Comparison of ENCODE assay signal across 24 mouse cellular contexts in genomic region chr4:152549507-152550202, GRCm38 (mm10).
DNase-seq lines count a peak whose midpoint lies in the region; ATAC-seq lines count a peak whose summit lies in the region.
"Had no signal": no experiment of that assay in that cellular context is flagged by ENCODE, and none has a peak within 500 bp of the region (broad histone marks: within the 10 kb centered on the region; RNA-seq: fewer than 3 reads in every experiment).

No protein-coding gene starts in this region.

- H3K9me3 ChIP-seq in hindbrain, embryonic 13.5 days, result no peaks in the 10 kb centered on the region
- H3K9me3 ChIP-seq in hindbrain, embryonic 11.5 days (ENCODE audit: control insufficient read depth, low read length), result no peaks in the 10 kb centered on the region
- no peaks in the 10 kb centered on the region for H3K9me3 ChIP-seq in midbrain, embryonic 13.5 days
- no peaks in the 10 kb centered on the region for H3K9me3 ChIP-seq in midbrain, embryonic 11.5 days (ENCODE audit: control insufficient read depth, low read length)
- H3K9me3 ChIP-seq: embryonic facial prominence, embryonic 10.5 days; forebrain, embryonic 15.5 days; limb, embryonic 15.5 days had no signal

- no peak overlapping the region for H3K4me2 ChIP-seq in hindbrain, embryonic 13.5 days
- H3K4me2 ChIP-seq in hindbrain, embryonic 11.5 days (replicated peaks; ENCODE audit: low read depth, low read length), result no peak overlapping the region
- no peak overlapping the region for H3K4me2 ChIP-seq in midbrain, embryonic 13.5 days (replicated peaks)
- no peak overlapping the region for H3K4me2 ChIP-seq in midbrain, embryonic 11.5 days
- H3K4me2 ChIP-seq: forebrain, embryonic 15.5 days; heart, embryonic 11.5 days; limb, embryonic 15.5 days; lung, embryonic 14.5 days had no signal

- H3K36me3 ChIP-seq in hindbrain, embryonic 13.5 days, result peaks cover 7% of the 10 kb centered on the region
- H3K36me3 ChIP-seq in hindbrain, embryonic 11.5 days (ENCODE audit: control insufficient read depth, insufficient read depth, low read length), result no peaks in the 10 kb centered on the region
- H3K36me3 ChIP-seq in midbrain, embryonic 13.5 days, result peaks cover 16% of the 10 kb centered on the region
- no peaks in the 10 kb centered on the region for H3K36me3 ChIP-seq in midbrain, embryonic 11.5 days (ENCODE audit: control insufficient read depth, insufficient read depth, low read length)
- H3K36me3 ChIP-seq: forebrain, embryonic 15.5 days; limb, embryonic 15.5 days had no signal

- no peak overlapping the region for H3K9ac ChIP-seq in hindbrain, embryonic 13.5 days
- no peak overlapping the region for H3K9ac ChIP-seq in hindbrain, embryonic 11.5 days (ENCODE audit: low read depth, low read length)
- H3K9ac ChIP-seq in midbrain, embryonic 13.5 days (replicated peaks), result peak overlapping the region; percentile 11; the same call in 1 of the 2 replicates
- no peak overlapping the region for H3K9ac ChIP-seq in midbrain, embryonic 11.5 days (ENCODE audit: low read length)
- H3K9ac ChIP-seq: forebrain, embryonic 15.5 days; limb, embryonic 15.5 days; liver, embryonic 14.5 days; lung, embryonic 14.5 days had no signal

- no peak for ATAC-seq in cerebellum, adult (ENCODE audit: insufficient number of reproducible peaks, low FRiP score, low TSS enrichment)
- no peak for ATAC-seq in hindbrain, embryonic 13.5 days (ENCODE audit: low FRiP score)
- ATAC-seq in hindbrain, embryonic 11.5 days (ENCODE audit: low FRiP score), result no peak
- ATAC-seq in midbrain, embryonic 13.5 days, result no peak
- ATAC-seq in midbrain, embryonic 11.5 days (ENCODE audit: low FRiP score), result no peak

- H3K4me3 ChIP-seq in hindbrain, embryonic 13.5 days, result no peak overlapping the region
- H3K4me3 ChIP-seq in hindbrain, embryonic 11.5 days (ENCODE audit: low read depth, low read length), result no peak overlapping the region
- H3K4me3 ChIP-seq in midbrain, embryonic 13.5 days (replicated peaks), result no peak overlapping the region
- H3K4me3 ChIP-seq in midbrain, embryonic 11.5 days (ENCODE audit: low read depth, low read length), result no peak overlapping the region
- H3K4me3 ChIP-seq: embryonic facial prominence, embryonic 10.5 days; forebrain, embryonic 15.5 days; left cerebral cortex, adult 2 months; limb, embryonic 15.5 days; myocyte had no signal

- 90% methylated on average over 18 of the region's 18 CpGs for WGBS in hindbrain, embryonic 13.5 days
- 91% methylated on average over 18 of the region's 18 CpGs for WGBS in hindbrain, embryonic 11.5 days
- WGBS in midbrain, embryonic 13.5 days, result 91% methylated on average over 18 of the region's 18 CpGs
- 95% methylated on average over 18 of the region's 18 CpGs for WGBS in midbrain, embryonic 11.5 days

- H3K4me1 ChIP-seq in hindbrain, embryonic 13.5 days (replicated peaks), result peaks cover 35% of the 10 kb centered on the region
- H3K4me1 ChIP-seq in hindbrain, embryonic 11.5 days (replicated peaks; ENCODE audit: control insufficient read depth, insufficient read depth, low read length), result peaks cover 3% of the 10 kb centered on the region; the same call in 1 of the 2 replicates
- H3K4me1 ChIP-seq in midbrain, embryonic 13.5 days (replicated peaks), result peaks cover 34% of the 10 kb centered on the region
- peaks cover 11% of the 10 kb centered on the region for H3K4me1 ChIP-seq in midbrain, embryonic 11.5 days (ENCODE audit: control insufficient read depth, insufficient read depth, low read length)

- DNase-seq in cerebellum, postnatal 36 days, result peak; percentile 29 to 30
- no peak for DNase-seq in hindbrain, embryonic 11.5 days (ENCODE audit: low spot score)
- no peak for DNase-seq in midbrain, embryonic 11.5 days (ENCODE audit: low spot score, missing footprints)
- DNase-seq in telencephalon, adult 2 months (ENCODE audit: low read depth, low spot score), result peak; percentile 28
- DNase-seq: adrenal gland, postnatal 25 days; cerebellum, adult 11-12 months; gastrocnemius, postnatal 10 days; heart, adult 11 months; kidney, adult 2 months; layer of hippocampus, adult 9-11 months; left cerebral cortex, postnatal 4 days; thymus, postnatal 14 days had no signal

- 0 out of 2 replicates have a peak, but pooled peaks cover 3% of the 10 kb centered on the region for H3K27me3 ChIP-seq in hindbrain, embryonic 13.5 days
- H3K27me3 ChIP-seq in hindbrain, embryonic 11.5 days (ENCODE audit: control insufficient read depth, insufficient read depth, low read length), result no peaks in the 10 kb centered on the region
- H3K27me3 ChIP-seq in midbrain, embryonic 13.5 days, result no peaks in the 10 kb centered on the region
- no peaks in the 10 kb centered on the region for H3K27me3 ChIP-seq in midbrain, embryonic 11.5 days (ENCODE audit: control insufficient read depth, insufficient read depth, low read length)
- H3K27me3 ChIP-seq: forebrain, embryonic 15.5 days had no signal

- peak overlapping the region; percentile 55; the same call in 1 of the 2 replicates for H3K27ac ChIP-seq in hindbrain, embryonic 13.5 days
- H3K27ac ChIP-seq in hindbrain, embryonic 11.5 days (ENCODE audit: low read depth, low read length), result no peak overlapping the region
- H3K27ac ChIP-seq in midbrain, embryonic 13.5 days, result peak overlapping the region; percentile 76
- no peak overlapping the region for H3K27ac ChIP-seq in midbrain, embryonic 11.5 days (ENCODE audit: low read depth, low read length)
- H3K27ac ChIP-seq: forebrain, embryonic 15.5 days; kidney, postnatal 0 days; left cerebral cortex, adult 2 months; limb, embryonic 15.5 days; liver, embryonic 14.5 days had no signal

Comparison
In these comparisons a context has a peak if more than half of its experiments do, and no peak if none do; other contexts are left out.
1. H3K27ac ChIP-seq: peak in hindbrain, embryonic 13.5 days (single experiment) and midbrain, embryonic 13.5 days (single experiment); none in hindbrain, embryonic 11.5 days (single experiment) and midbrain, embryonic 11.5 days (single experiment).
2. DNase-seq: peak in cerebellum, postnatal 36 days (2 of 2) and telencephalon, adult 2 months (single experiment); none in hindbrain, embryonic 11.5 days (single experiment) and midbrain, embryonic 11.5 days (single experiment).